Mouse (Mus musculus): ENCODE data around the gene Acox2.

Gene Acox2

GRCm38 (mm10) chr14:8213803-8214224 lies 45.3 kb downstream of the Acox2 start, which contains the start of gene Kctd6:
Gene Kctd6 (plus strand): TSS chr14:8214140.
- DNase-seq (ENCODE audit: low spot score) = peak; percentile 95

- no peak for DNase-seq (ENCODE audit: low spot score)
Measured at GRCm38 (mm10) chr14:8212996-8213395, 46.2 kb downstream of the Acox2 start.

DNA sequence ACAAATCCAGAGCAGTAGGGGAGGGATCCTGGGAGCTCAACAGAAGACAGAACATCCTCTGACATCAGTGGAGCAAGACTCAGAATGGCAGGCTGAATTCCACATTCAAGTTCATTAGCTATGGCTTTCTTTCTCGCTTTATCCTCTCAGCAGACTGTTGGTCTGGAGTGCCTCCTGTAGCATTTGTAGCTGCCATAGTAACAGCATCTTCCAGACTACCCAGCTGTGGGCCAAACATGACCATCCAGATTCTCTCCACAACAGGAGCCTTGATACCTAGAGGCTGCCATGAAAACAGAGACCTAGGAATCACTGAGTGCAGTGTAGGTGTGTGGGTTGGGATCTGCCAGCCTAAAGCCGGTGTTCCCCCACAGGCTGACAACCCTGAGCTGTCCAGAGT lies 49.3 kb downstream of the Acox2 start:
- DNase-seq (ENCODE audit: low spot score) = no peak

- DNase-seq (ENCODE audit: low spot score) = no peak
Measured at GRCm38 (mm10) chr14:8208876-8209275, 50.3 kb downstream of the Acox2 start.

GRCm38 (mm10) chr14:8207543-8207942 lies 51.6 kb downstream of the Acox2 start:
- no peak for DNase-seq (ENCODE audit: low spot score)

DNA sequence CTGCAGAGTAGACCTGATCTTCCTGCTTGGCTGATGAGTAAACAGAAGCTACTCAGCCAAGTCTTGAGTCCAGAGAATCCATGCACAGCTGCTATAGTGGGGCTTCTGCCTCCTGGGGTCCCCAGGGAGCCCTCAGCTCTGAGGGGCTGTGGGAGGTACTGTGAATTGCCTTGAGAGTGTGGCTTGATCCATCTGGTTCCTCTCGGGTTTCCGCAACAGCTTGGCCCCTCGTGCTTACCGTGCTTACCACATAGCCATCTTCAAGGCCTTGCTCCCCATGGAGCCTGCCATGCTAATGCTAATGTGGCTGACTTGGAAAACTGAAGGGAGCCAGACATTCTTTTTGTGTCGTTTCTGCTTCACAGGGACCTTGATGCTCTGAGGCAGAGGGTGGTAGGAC lies 52.0 kb downstream of the Acox2 start:
- no peak for DNase-seq (ENCODE audit: low spot score)

GRCm38 (mm10) chr14:8206179-8206910 lies 52.8 kb downstream of the Acox2 start:
- no peak for DNase-seq (ENCODE audit: low spot score)

DNA sequence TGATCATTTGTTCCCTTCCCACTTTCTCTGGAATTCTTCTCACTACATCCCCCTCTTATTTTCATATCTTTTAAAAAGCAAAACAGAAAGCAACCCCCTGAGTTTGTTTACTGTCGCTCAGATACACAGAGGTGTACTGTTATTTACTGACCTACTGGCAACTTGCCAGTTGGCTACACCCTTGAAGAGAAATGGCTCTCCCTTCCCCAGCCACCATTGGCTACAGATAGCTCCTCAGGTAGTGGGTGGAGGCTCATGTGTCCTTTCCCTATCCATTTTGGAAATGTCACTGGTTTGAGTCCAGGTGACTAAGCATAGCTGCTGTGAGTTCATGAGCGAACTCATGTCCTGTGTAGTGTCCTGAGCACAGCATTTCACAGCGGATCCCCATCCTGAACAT lies 57.4 kb downstream of the Acox2 start:
- DNase-seq (ENCODE audit: low spot score) = no peak

- DNase-seq (ENCODE audit: low spot score) = no peak
Measured at GRCm38 (mm10) chr14:8200769-8201168, 58.4 kb downstream of the Acox2 start.

- DNase-seq (ENCODE audit: low spot score) = no peak
Measured at GRCm38 (mm10) chr14:8192727-8193126, 66.4 kb downstream of the Acox2 start.

DNA sequence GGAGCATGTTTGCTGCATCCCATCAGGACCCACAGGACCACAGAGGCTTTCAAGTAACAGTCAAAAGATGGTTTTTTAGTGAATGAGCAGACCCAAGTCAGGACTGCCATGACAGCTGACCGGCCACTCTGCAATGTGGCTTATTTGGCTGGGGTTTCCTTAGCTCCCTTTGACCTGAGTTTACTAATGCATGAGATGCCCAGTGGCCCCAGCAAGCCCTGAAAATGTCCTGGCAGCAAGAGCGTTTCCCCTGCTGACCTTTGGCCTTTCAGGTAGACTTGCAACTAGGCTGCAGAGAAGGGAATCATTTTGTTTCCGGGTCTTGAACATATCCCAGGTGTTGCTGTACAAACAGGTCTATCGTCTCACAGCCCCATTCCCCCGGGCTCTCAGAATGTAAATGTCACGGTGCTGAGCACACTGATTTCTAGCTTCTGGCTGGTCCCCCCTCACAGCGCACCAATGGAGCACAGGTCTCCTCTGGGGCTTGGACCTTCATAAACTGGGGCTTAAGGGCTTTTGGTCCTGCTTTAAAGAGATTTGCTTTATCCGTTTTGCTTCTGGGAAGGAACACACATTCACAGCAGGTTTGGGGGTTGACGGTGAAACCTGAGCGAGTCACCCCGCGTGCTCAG lies 67.7 kb downstream of the Acox2 start:
- DNase-seq (ENCODE audit: low spot score) = no peak

- DNase-seq (ENCODE audit: low spot score) = no peak
Measured at GRCm38 (mm10) chr14:8190556-8190955, 68.6 kb downstream of the Acox2 start.

DNA sequence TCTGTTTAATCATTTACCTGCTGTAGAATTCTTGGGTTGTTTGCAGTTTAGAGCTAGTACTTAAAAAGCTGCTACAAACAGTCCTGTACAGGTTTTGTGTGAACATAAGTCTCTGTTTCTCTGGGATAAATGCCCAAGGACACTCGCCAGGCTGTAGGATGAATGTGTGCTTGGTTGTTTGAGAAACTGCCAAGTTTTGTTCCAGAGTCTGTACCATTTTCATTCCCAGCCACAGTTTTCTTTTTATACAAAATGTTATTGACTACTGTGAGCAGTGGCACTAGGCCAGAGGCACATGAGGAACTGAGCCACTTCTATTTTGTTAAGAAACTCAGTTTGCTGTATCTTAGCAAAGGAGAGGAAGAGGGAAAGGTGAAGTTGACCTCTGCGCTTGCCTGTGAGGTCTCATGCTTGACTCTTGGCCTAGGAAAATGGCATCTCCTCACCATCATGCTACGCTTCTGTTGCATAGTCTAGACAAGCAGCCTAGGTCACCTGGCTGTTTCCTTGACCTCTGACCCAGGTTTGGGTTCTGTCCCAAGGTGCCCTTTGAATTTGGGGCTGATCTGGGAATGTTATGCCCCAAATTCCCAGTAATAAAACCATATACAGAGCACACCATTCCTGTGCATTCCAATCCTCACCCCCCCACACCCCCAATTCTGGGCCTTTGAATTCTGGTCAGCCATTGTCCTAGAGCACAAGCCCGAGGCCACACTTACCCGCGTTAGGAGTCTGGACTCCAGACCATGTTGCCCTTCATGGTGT lies 72.7 kb downstream of the Acox2 start:
- no peak for DNase-seq (ENCODE audit: low spot score)

- no peak for DNase-seq (ENCODE audit: low spot score)
Measured at GRCm38 (mm10) chr14:8183330-8183729, 75.8 kb downstream of the Acox2 start.

DNA sequence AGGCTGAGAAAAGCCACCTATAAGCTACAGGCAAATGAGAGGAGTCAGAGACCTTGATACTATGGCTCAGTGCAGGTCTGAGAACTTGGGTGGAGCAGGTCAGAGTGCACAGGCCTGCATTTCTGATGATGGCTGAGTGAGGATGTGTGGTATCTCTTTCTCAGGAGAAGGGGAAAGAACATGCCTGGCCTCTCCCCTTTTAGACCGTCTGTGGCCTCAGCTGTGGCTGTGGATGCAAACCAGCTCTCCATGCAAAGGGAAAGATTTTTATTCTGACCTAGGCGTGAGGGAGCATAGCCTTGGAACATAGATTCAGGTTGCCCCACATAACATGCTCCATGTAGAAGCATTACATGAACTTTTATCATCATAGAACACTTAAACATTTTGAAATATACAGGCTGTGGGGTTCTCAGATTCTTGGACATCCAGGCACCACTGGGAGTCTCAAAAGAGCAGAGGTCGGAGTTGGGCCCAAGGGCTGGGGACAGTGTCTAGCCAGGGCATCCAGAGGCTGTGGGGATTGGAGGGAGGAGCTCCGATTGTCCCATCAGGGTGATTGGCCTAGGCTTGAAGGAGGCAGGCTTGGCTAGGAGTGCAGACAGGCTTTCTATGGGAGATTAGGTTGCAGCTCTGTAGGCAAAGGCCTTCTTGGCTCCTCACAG lies 78.7 kb downstream of the Acox2 start:
- no peak for DNase-seq (ENCODE audit: low spot score)

DNA sequence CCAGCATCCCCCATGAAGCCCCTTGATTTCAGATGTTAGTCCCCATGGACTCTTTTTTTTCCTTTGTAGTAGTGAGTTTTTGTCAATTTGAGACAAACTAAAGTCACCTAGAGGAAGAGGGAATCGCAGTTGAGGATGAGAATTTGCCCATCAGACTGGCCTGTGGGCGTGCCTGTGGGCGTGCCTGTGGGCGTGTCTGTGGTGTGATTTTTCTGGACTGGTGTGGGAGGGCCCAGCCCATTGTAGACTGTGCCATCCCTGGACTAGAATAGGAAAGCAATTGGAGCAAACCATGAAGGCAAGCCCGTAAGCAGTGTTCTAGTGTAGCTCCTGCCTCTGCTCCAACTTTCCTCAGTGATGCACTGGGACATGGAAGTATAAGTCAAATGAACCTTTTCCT lies 82.9 kb downstream of the Acox2 start:
- no peak for DNase-seq (ENCODE audit: low spot score)

Measured in urinary bladder, postnatal 10 days (tissue).